Mouse (Mus musculus): ENCODE measurements around the gene Parp1. TPM values are rescaled to one million over a fixed set of nuclear protein-coding genes. Genes with fewer than 3 reads are reported as not detected.
A peak's percentile ranks its signal among the peaks of the same experiment; 100 is the strongest.

Gene Parp1
- polyA plus RNA-seq, 1 experiment from 2014 or later = 69.8 TPM

GRCm38 (mm10) chr1:180556899-180557298 lies 11.8 kb upstream of the Parp1 start:
- no peaks in the 10 kb centered on the region for H3K27me3 ChIP-seq (ENCODE audit: insufficient read depth, low read length)
- no peak overlapping the region for H3K4me3 ChIP-seq (replicated peaks; ENCODE audit: low read depth, low read length)
- no peaks in the 10 kb centered on the region for H3K4me1 ChIP-seq (replicated peaks; ENCODE audit: insufficient read depth, low read length)
- ATAC-seq (replicated peaks; ENCODE audit: low FRiP score, low read depth) = no peak
- no peak for TF ChIP-seq CTCF (IDR thresholded peaks at IDR 0.05; ENCODE audit: low read depth)
- no peaks in the 10 kb centered on the region for H3K9me3 ChIP-seq (replicated peaks; ENCODE audit: low read length)
- H3K9ac ChIP-seq (ENCODE audit: low read depth, low read length) = no peak overlapping the region
- DNase-seq (ENCODE audit: low spot score) = no peak
- H3K4me2 ChIP-seq (ENCODE audit: low read length) = no peak overlapping the region
- no peaks in the 10 kb centered on the region for H3K36me3 ChIP-seq (ENCODE audit: insufficient read depth, low read length)
- H3K27ac ChIP-seq = no peak overlapping the region
- 85% methylated on average over 5 of the region's 5 CpGs for WGBS

- ATAC-seq (replicated peaks; ENCODE audit: low FRiP score, low read depth) = no peak
- no peaks in the 10 kb centered on the region for H3K36me3 ChIP-seq (ENCODE audit: insufficient read depth, low read length)
- H3K9ac ChIP-seq (ENCODE audit: low read depth, low read length) = no peak overlapping the region
- no peak overlapping the region for H3K4me3 ChIP-seq (replicated peaks; ENCODE audit: low read depth, low read length)
- H3K27ac ChIP-seq = no peak overlapping the region
- DNase-seq (ENCODE audit: low spot score) = no peak
- WGBS = 78% methylated on average over 8 of the region's 8 CpGs
- H3K9me3 ChIP-seq (replicated peaks; ENCODE audit: low read length) = no peaks in the 10 kb centered on the region
- no peak for TF ChIP-seq CTCF (IDR thresholded peaks at IDR 0.05; ENCODE audit: low read depth)
- H3K4me2 ChIP-seq (ENCODE audit: low read length) = no peak overlapping the region
- no peaks in the 10 kb centered on the region for H3K27me3 ChIP-seq (ENCODE audit: insufficient read depth, low read length)
- H3K4me1 ChIP-seq (replicated peaks; ENCODE audit: insufficient read depth, low read length) = no peaks in the 10 kb centered on the region
These were observed 9.3 kb upstream of the Parp1 start for GRCm38 (mm10) chr1:180559454-180559853.

GRCm38 (mm10) chr1:180561187-180561586 lies 7.5 kb upstream of the Parp1 start:
- H3K27me3 ChIP-seq (ENCODE audit: insufficient read depth, low read length) = no peaks in the 10 kb centered on the region
- no peak for ATAC-seq (replicated peaks; ENCODE audit: low FRiP score, low read depth)
- 16% methylated on average over 3 of the region's 3 CpGs for WGBS

GRCm38 (mm10) chr1:180564885-180565284 lies 3.8 kb upstream of the Parp1 start:
- Histone ChIP-seq H3K9ac (ENCODE audit: low read depth, low read length) (no peak overlapping the region), H3K27me3 (ENCODE audit: insufficient read depth, low read length) (no peaks in the 10 kb centered on the region), H3K4me3 (replicated peaks; ENCODE audit: low read depth, low read length) (no peak overlapping the region), H3K4me1 (replicated peaks; ENCODE audit: insufficient read depth, low read length) (peaks cover 4% of the 10 kb centered on the region; the same call in 1 of the 2 replicates), H3K27ac (no peak overlapping the region), H3K9me3 (replicated peaks; ENCODE audit: low read length) (no peaks in the 10 kb centered on the region), H3K36me3 (ENCODE audit: insufficient read depth, low read length) (no peaks in the 10 kb centered on the region), H3K4me2 (ENCODE audit: low read length) (no peak overlapping the region)
- no peak for DNase-seq (ENCODE audit: low spot score)
- TF ChIP-seq CTCF (IDR thresholded peaks at IDR 0.05; ENCODE audit: low read depth) = no peak
- 87% methylated on average over 5 of the region's 5 CpGs for WGBS
- no peak for ATAC-seq (replicated peaks; ENCODE audit: low FRiP score, low read depth)

More at GRCm38 (mm10) chr1:180561187-180561586, 7.5 kb upstream of the Parp1 start:
- Histone ChIP-seq H3K9me3 (replicated peaks; ENCODE audit: low read length) (no peaks in the 10 kb centered on the region), H3K4me3 (replicated peaks; ENCODE audit: low read depth, low read length) (no peak overlapping the region), H3K4me2 (ENCODE audit: low read length) (no peak overlapping the region), H3K27ac (no peak overlapping the region), H3K4me1 (replicated peaks; ENCODE audit: insufficient read depth, low read length) (no peaks in the 10 kb centered on the region), H3K9ac (ENCODE audit: low read depth, low read length) (no peak overlapping the region), H3K36me3 (ENCODE audit: insufficient read depth, low read length) (no peaks in the 10 kb centered on the region)
- peak; percentile 13 for DNase-seq (ENCODE audit: low spot score)
- TF ChIP-seq CTCF (IDR thresholded peaks at IDR 0.05; ENCODE audit: low read depth) = no peak

- no peak for ATAC-seq (replicated peaks; ENCODE audit: low FRiP score, low read depth)
- DNase-seq (ENCODE audit: low spot score) = no peak
- Histone ChIP-seq H3K36me3 (ENCODE audit: insufficient read depth, low read length) (no peaks in the 10 kb centered on the region), H3K27me3 (ENCODE audit: insufficient read depth, low read length) (no peaks in the 10 kb centered on the region), H3K4me2 (ENCODE audit: low read length) (no peak overlapping the region), H3K4me3 (replicated peaks; ENCODE audit: low read depth, low read length) (no peak overlapping the region), H3K9ac (ENCODE audit: low read depth, low read length) (no peak overlapping the region), H3K27ac (no peak overlapping the region; the same call in 1 of the 2 replicates), H3K9me3 (replicated peaks; ENCODE audit: low read length) (no peaks in the 10 kb centered on the region), H3K4me1 (replicated peaks; ENCODE audit: insufficient read depth, low read length) (peaks cover 10% of the 10 kb centered on the region; the same call in 1 of the 2 replicates)
- no peak for TF ChIP-seq CTCF (IDR thresholded peaks at IDR 0.05; ENCODE audit: low read depth)
- WGBS = 72% methylated on average over 4 of the region's 4 CpGs
These were observed 963 bp upstream of the Parp1 start for GRCm38 (mm10) chr1:180567761-180568160.

GRCm38 (mm10) chr1:180568248-180568647 lies 476 bp upstream of the Parp1 start:
- 0 out of 2 replicates have a peak, but pooled peaks cover 3% of the 10 kb centered on the region for H3K36me3 ChIP-seq (ENCODE audit: insufficient read depth, low read length)
- TF ChIP-seq CTCF (IDR thresholded peaks at IDR 0.05; ENCODE audit: low read depth) = no peak
- peak overlapping the region; percentile 87; the same call in 1 of the 2 replicates for H3K27ac ChIP-seq
- H3K4me1 ChIP-seq (replicated peaks; ENCODE audit: insufficient read depth, low read length) = peaks cover 10% of the 10 kb centered on the region; the same call in 1 of the 2 replicates
- peak overlapping the region; percentile 82 for H3K9ac ChIP-seq (ENCODE audit: low read depth, low read length)
- DNase-seq (ENCODE audit: low spot score) (peak; percentile 10), ATAC-seq (replicated peaks; ENCODE audit: low FRiP score, low read depth) (no peak)
- H3K4me2 ChIP-seq (ENCODE audit: low read length) = peak overlapping the region; percentile 93
- 43% methylated on average over 7 of the region's 7 CpGs for WGBS
- H3K4me3 ChIP-seq (replicated peaks; ENCODE audit: low read depth, low read length) = peak overlapping the region; percentile 74
- H3K9me3 ChIP-seq (replicated peaks; ENCODE audit: low read length) = no peaks in the 10 kb centered on the region
- H3K27me3 ChIP-seq (ENCODE audit: insufficient read depth, low read length) = no peaks in the 10 kb centered on the region

GRCm38 (mm10) chr1:180569453-180569852 lies 729 bp downstream of the Parp1 start:
- Histone ChIP-seq H3K27me3 (ENCODE audit: insufficient read depth, low read length) (no peaks in the 10 kb centered on the region), H3K4me3 (replicated peaks; ENCODE audit: low read depth, low read length) (peak overlapping the region; percentile 74), H3K9ac (ENCODE audit: low read depth, low read length) (peak overlapping the region; percentile 82), H3K36me3 (ENCODE audit: insufficient read depth, low read length) (peaks cover 7% of the 10 kb centered on the region; the same call in 1 of the 2 replicates), H3K4me2 (ENCODE audit: low read length) (peak overlapping the region; percentile 93), H3K27ac (peak overlapping the region; percentile 87), H3K9me3 (replicated peaks; ENCODE audit: low read length) (no peaks in the 10 kb centered on the region), H3K4me1 (replicated peaks; ENCODE audit: insufficient read depth, low read length) (peaks cover 10% of the 10 kb centered on the region; the same call in 1 of the 2 replicates)
- no peak for TF ChIP-seq CTCF (IDR thresholded peaks at IDR 0.05; ENCODE audit: low read depth)
- no peak for ATAC-seq (replicated peaks; ENCODE audit: low FRiP score, low read depth)
- DNase-seq (ENCODE audit: low spot score) = peak; percentile 15
- under 1% methylated on average over 17 of the region's 17 CpGs for WGBS
